Mouse (Mus musculus): ENCODE results near the gene Cacna1h. TPM values are rescaled to one million over a fixed set of nuclear protein-coding genes. Genes with fewer than 3 reads are reported as not detected.

Gene Cacna1h
- 100 and 109 TPM in 2 replicates for total RNA-seq (2021)
- long read RNA-seq, transcript Cacna1h-203 (2 exons, 1,662 nt) = major isoform, 9 of 45 reads
- long read RNA-seq, partial matches to known transcripts = 21 of 45 reads
- long read RNA-seq, other reads (novel, unspliced or antisense) = 15 of 45 reads

- peak; percentile 81 for DNase-seq
Measured at GRCm38 (mm10) chr17:25433617-25434606, at the start of gene Cacna1h. Cacna1h (minus strand) TSS chr17:25433783.

GRCm38 (mm10) chr17:25482092-25482491, 48.5 kb upstream of the Cacna1h start:
- no peak for DNase-seq

- DNase-seq = no peak
Measured at GRCm38 (mm10) chr17:25480820-25481219, 47.2 kb upstream of the Cacna1h start.

GRCm38 (mm10) chr17:25480152-25480551, 46.6 kb upstream of the Cacna1h start:
- no peak for DNase-seq

- DNase-seq = no peak
Measured at GRCm38 (mm10) chr17:25475946-25476744, 42.6 kb upstream of the Cacna1h start.

- peak; percentile 47 for DNase-seq
Measured at GRCm38 (mm10) chr17:25474330-25475077, 40.9 kb upstream of the Cacna1h start.

GRCm38 (mm10) chr17:25472044-25472443, 38.5 kb upstream of the Cacna1h start:
- no peak for DNase-seq

GRCm38 (mm10) chr17:25471418-25471817, 37.8 kb upstream of the Cacna1h start:
- no peak for DNase-seq

- peak; percentile 62 for DNase-seq
Measured at GRCm38 (mm10) chr17:25469798-25470197, 36.2 kb upstream of the Cacna1h start.

- DNase-seq = peak; percentile 61
Measured at GRCm38 (mm10) chr17:25468301-25468700, 34.7 kb upstream of the Cacna1h start.

- peak; percentile 36 for DNase-seq
Measured at GRCm38 (mm10) chr17:25467781-25468180, 34.2 kb upstream of the Cacna1h start.

- DNase-seq = no peak
Measured at GRCm38 (mm10) chr17:25466257-25466656, 32.7 kb upstream of the Cacna1h start.

- DNase-seq = no peak
Measured at GRCm38 (mm10) chr17:25464091-25464490, 30.5 kb upstream of the Cacna1h start.

- DNase-seq = no peak
Measured at GRCm38 (mm10) chr17:25463326-25463945, 29.9 kb upstream of the Cacna1h start.

- no peak for DNase-seq
Measured at GRCm38 (mm10) chr17:25462236-25462875, 28.8 kb upstream of the Cacna1h start.

- DNase-seq = no peak
Measured at GRCm38 (mm10) chr17:25456540-25456939, 23.0 kb upstream of the Cacna1h start.

- DNase-seq = no peak
Measured at GRCm38 (mm10) chr17:25454272-25454671, 20.7 kb upstream of the Cacna1h start, which contains the start of gene Tekt4. Tekt4 (plus strand) TSS chr17:25454615.

GRCm38 (mm10) chr17:25452246-25452965, 18.8 kb upstream of the Cacna1h start:
- no peak for DNase-seq

- no peak for DNase-seq
Measured at GRCm38 (mm10) chr17:25450329-25450728, 16.7 kb upstream of the Cacna1h start.

- DNase-seq = no peak
Measured at GRCm38 (mm10) chr17:25447865-25448264, 14.3 kb upstream of the Cacna1h start.
